Mouse (Mus musculus): ENCODE measurements at regions not wholly inside any gene's neighbourhood (a gene's known extent, or its start where the extent isn't known, plus 50 kb on each side); places are given as distances from the start of the nearest gene placed in this dataset.
"Not testable (repeated sequence)": the region's sequence is repeated elsewhere in the genome, so short reads cannot be mapped to it uniquely, and the experiment has no call there.

GRCm38 (mm10) chr2:53605829-53606228 lies 414.3 kb downstream of the Arl6ip6 start:
- ATAC-seq (replicated peaks; ENCODE audit: low FRiP score, poor library complexity, severe bottlenecking): no peak

GRCm38 (mm10) chr2:53619681-53620080 lies 428.2 kb downstream of the Arl6ip6 start:
- no peak for ATAC-seq (replicated peaks; ENCODE audit: low FRiP score, poor library complexity, severe bottlenecking)

GRCm38 (mm10) chr2:53632816-53633474 lies 441.4 kb downstream of the Arl6ip6 start:
- ATAC-seq (replicated peaks; ENCODE audit: low FRiP score, poor library complexity, severe bottlenecking): not testable (repeated sequence)

- ATAC-seq (replicated peaks; ENCODE audit: low FRiP score, poor library complexity, severe bottlenecking): no peak
Measured at GRCm38 (mm10) chr2:53668599-53669372, 416.6 kb downstream of the Rprm start.

GRCm38 (mm10) chr2:53680350-53681011 lies 404.9 kb downstream of the Rprm start:
- no peak for ATAC-seq (replicated peaks; ENCODE audit: low FRiP score, poor library complexity, severe bottlenecking)

GRCm38 (mm10) chr2:53682599-53682998 lies 402.8 kb downstream of the Rprm start:
- ATAC-seq (replicated peaks; ENCODE audit: low FRiP score, poor library complexity, severe bottlenecking): no peak

GRCm38 (mm10) chr2:53687281-53687680 lies 398.1 kb downstream of the Rprm start:
- ATAC-seq (replicated peaks; ENCODE audit: low FRiP score, poor library complexity, severe bottlenecking): no peak

GRCm38 (mm10) chr2:53689223-53689880 lies 396.0 kb downstream of the Rprm start:
- ATAC-seq (replicated peaks; ENCODE audit: low FRiP score, poor library complexity, severe bottlenecking): no peak

- no peak for ATAC-seq (replicated peaks; ENCODE audit: low FRiP score, poor library complexity, severe bottlenecking)
Measured at GRCm38 (mm10) chr2:53691580-53692118, 393.7 kb downstream of the Rprm start.

- no peak for ATAC-seq (replicated peaks; ENCODE audit: low FRiP score, poor library complexity, severe bottlenecking)
Measured at GRCm38 (mm10) chr2:53711213-53711612, 374.1 kb downstream of the Rprm start.

GRCm38 (mm10) chr2:53713106-53713640 lies 372.2 kb downstream of the Rprm start:
- no peak for ATAC-seq (replicated peaks; ENCODE audit: low FRiP score, poor library complexity, severe bottlenecking)

- no peak for ATAC-seq (replicated peaks; ENCODE audit: low FRiP score, poor library complexity, severe bottlenecking)
Measured at GRCm38 (mm10) chr2:53715017-53715416, 370.3 kb downstream of the Rprm start.

- ATAC-seq (replicated peaks; ENCODE audit: low FRiP score, poor library complexity, severe bottlenecking): no peak
Measured at GRCm38 (mm10) chr2:53723231-53723630, 362.1 kb downstream of the Rprm start.

- no peak for ATAC-seq (replicated peaks; ENCODE audit: low FRiP score, poor library complexity, severe bottlenecking)
Measured at GRCm38 (mm10) chr2:53728693-53729092, 356.7 kb downstream of the Rprm start.

GRCm38 (mm10) chr2:53730451-53730850 lies 354.9 kb downstream of the Rprm start:
- no peak for ATAC-seq (replicated peaks; ENCODE audit: low FRiP score, poor library complexity, severe bottlenecking)

GRCm38 (mm10) chr2:53763486-53763885 lies 321.9 kb downstream of the Rprm start:
- ATAC-seq (replicated peaks; ENCODE audit: low FRiP score, poor library complexity, severe bottlenecking): no peak

GRCm38 (mm10) chr2:53782035-53782434 lies 303.3 kb downstream of the Rprm start:
- ATAC-seq (replicated peaks; ENCODE audit: low FRiP score, poor library complexity, severe bottlenecking): peak; percentile 98

- peak; percentile 98 for ATAC-seq (replicated peaks; ENCODE audit: low FRiP score, poor library complexity, severe bottlenecking)
Measured at GRCm38 (mm10) chr2:53788599-53788998, 296.8 kb downstream of the Rprm start.

GRCm38 (mm10) chr2:53796605-53797004 lies 288.7 kb downstream of the Rprm start:
- no peak for ATAC-seq (replicated peaks; ENCODE audit: low FRiP score, poor library complexity, severe bottlenecking)

- no peak for ATAC-seq (replicated peaks; ENCODE audit: low FRiP score, poor library complexity, severe bottlenecking)
Measured at GRCm38 (mm10) chr2:53803666-53804065, 281.7 kb downstream of the Rprm start.

Measured in erythroblast, adult 5-6 weeks (primary cell).